25 mouse cellular contexts compared by ENCODE assay signal in genomic region chr14:31199599-31199998, GRCm38 (mm10). TPM values are rescaled to one million over a fixed set of nuclear protein-coding genes. Genes with fewer than 3 reads are reported as not detected.
DNase-seq lines count a peak whose midpoint lies in the region; ATAC-seq and TF ChIP-seq lines count a peak whose summit lies in the region.
"Had no signal": no experiment of that assay in that cellular context is flagged by ENCODE, and none has a peak within 500 bp of the region (broad histone marks: within the 10 kb centered on the region; RNA-seq: fewer than 3 reads in every experiment).

No protein-coding gene starts in this region.

- ATAC-seq in heart, embryonic 13.5 days (ENCODE audit: extremely low read depth, insufficient number of reproducible peaks, low FRiP score, low TSS enrichment): no peak
- ATAC-seq in liver, embryonic 16.5 days (ENCODE audit: low read depth): peak; percentile 52
- no peak for ATAC-seq in liver, embryonic 12.5 days
- peak; percentile 55 for ATAC-seq in liver, postnatal 0 days
- no peak for ATAC-seq in megakaryocyte progenitor cell, adult 5-6 weeks (replicated peaks; ENCODE audit: poor library complexity)
- ATAC-seq: forebrain, embryonic 13.5 days; forebrain, embryonic 16.5 days; Patski had no signal

- WGBS in heart, embryonic 13.5 days: 86% methylated on average over 7 of the region's 7 CpGs
- 80% methylated on average over 7 of the region's 7 CpGs for WGBS in liver, embryonic 16.5 days (ENCODE audit: insufficient replicate concordance)
- 89% methylated on average over 7 of the region's 7 CpGs for WGBS in liver, embryonic 12.5 days (ENCODE audit: insufficient replicate concordance)
- WGBS in liver, postnatal 0 days (ENCODE audit: insufficient replicate concordance): 79% methylated on average over 7 of the region's 7 CpGs

- H3K27ac ChIP-seq in heart, embryonic 13.5 days (replicated peaks): 0 out of 2 replicates have a peak overlapping the region, but pooled peaks have one; percentile 4
- peak overlapping the region; percentile 58 for H3K27ac ChIP-seq in liver, embryonic 16.5 days (ENCODE audit: low read length)
- no peak overlapping the region for H3K27ac ChIP-seq in liver, embryonic 12.5 days
- peak overlapping the region; percentile 41; the same call in 1 of the 2 replicates for H3K27ac ChIP-seq in liver, postnatal 0 days (ENCODE audit: low read depth)
- H3K27ac ChIP-seq: forebrain, embryonic 10.5 days; forebrain, embryonic 13.5 days; hindbrain, embryonic 12.5 days; hindbrain, embryonic 15.5 days had no signal

- peaks cover 88% of the 10 kb centered on the region for H3K4me1 ChIP-seq in heart, embryonic 13.5 days
- peaks cover 18% of the 10 kb centered on the region for H3K4me1 ChIP-seq in liver, embryonic 16.5 days (ENCODE audit: control insufficient read depth, low read depth, low read length)
- H3K4me1 ChIP-seq in liver, embryonic 12.5 days: peaks cover 46% of the 10 kb centered on the region
- peaks cover 22% of the 10 kb centered on the region for H3K4me1 ChIP-seq in liver, postnatal 0 days (ENCODE audit: insufficient read depth)

- no peak overlapping the region for H3K4me2 ChIP-seq in heart, embryonic 13.5 days
- no peak overlapping the region for H3K4me2 ChIP-seq in liver, embryonic 16.5 days (ENCODE audit: low read depth, low read length)
- H3K4me2 ChIP-seq in liver, embryonic 12.5 days: no peak overlapping the region
- H3K4me2 ChIP-seq in liver, postnatal 0 days (ENCODE audit: low read depth, low read length): no peak overlapping the region
- H3K4me2 ChIP-seq: forebrain, embryonic 13.5 days; heart, embryonic 12.5 days; hindbrain, embryonic 12.5 days; hindbrain, embryonic 15.5 days had no signal

- TF ChIP-seq EP300 in liver, postnatal 0 days (IDR thresholded peaks at IDR 0.05; ENCODE audit: low read depth): no peak

- no peak for DNase-seq in heart, postnatal 4 days
- DNase-seq in liver, postnatal 0 days: no peak
- DNase-seq: adrenal gland, postnatal 10 days; adrenal gland, postnatal 36 days; B cell, adult 2 months; cerebellum, adult 18-20 months; cerebellum, adult 9-10 months; cerebellum, postnatal 14 days; gastrocnemius, postnatal 25 days; heart, adult 18-20 months; heart, postnatal 14 days had no signal

- no peaks in the 10 kb centered on the region for H3K9me3 ChIP-seq in heart, embryonic 13.5 days
- H3K9me3 ChIP-seq in liver, embryonic 16.5 days (replicated peaks; ENCODE audit: control insufficient read depth, low read length): no peaks in the 10 kb centered on the region
- H3K9me3 ChIP-seq in liver, embryonic 12.5 days (replicated peaks): no peaks in the 10 kb centered on the region
- H3K9me3 ChIP-seq in liver, postnatal 0 days (ENCODE audit: low read length): no peaks in the 10 kb centered on the region
- H3K9me3 ChIP-seq: forebrain, embryonic 10.5 days; forebrain, embryonic 13.5 days; G1E; heart, embryonic 12.5 days; hindbrain, embryonic 12.5 days; hindbrain, embryonic 15.5 days had no signal

- H3K36me3 ChIP-seq in heart, embryonic 13.5 days: peaks cover 96% of the 10 kb centered on the region
- H3K36me3 ChIP-seq in liver, embryonic 16.5 days (ENCODE audit: control insufficient read depth, insufficient read depth): peaks cover 17% of the 10 kb centered on the region
- H3K36me3 ChIP-seq in liver, embryonic 12.5 days: peaks cover 95% of the 10 kb centered on the region
- peaks cover 64% of the 10 kb centered on the region for H3K36me3 ChIP-seq in liver, postnatal 0 days (replicated peaks; ENCODE audit: insufficient read depth, low read length)

- no peak overlapping the region for H3K4me3 ChIP-seq in heart, embryonic 13.5 days
- no peak overlapping the region for H3K4me3 ChIP-seq in liver, embryonic 16.5 days (ENCODE audit: low read depth, low read length)
- no peak overlapping the region for H3K4me3 ChIP-seq in liver, embryonic 12.5 days
- no peak overlapping the region for H3K4me3 ChIP-seq in liver, postnatal 0 days (ENCODE audit: low read depth, low read length)
- H3K4me3 ChIP-seq: forebrain, embryonic 10.5 days; forebrain, embryonic 13.5 days; heart, embryonic 12.5 days; hindbrain, embryonic 12.5 days; hindbrain, embryonic 15.5 days had no signal

- H3K9ac ChIP-seq in heart, embryonic 13.5 days: no peak overlapping the region
- no peak overlapping the region for H3K9ac ChIP-seq in liver, embryonic 16.5 days (ENCODE audit: low read depth, low read length)
- no peak overlapping the region for H3K9ac ChIP-seq in liver, embryonic 12.5 days
- H3K9ac ChIP-seq in liver, postnatal 0 days (replicated peaks): no peak overlapping the region
- H3K9ac ChIP-seq: forebrain, embryonic 13.5 days; heart, embryonic 12.5 days; hindbrain, embryonic 12.5 days; hindbrain, embryonic 15.5 days had no signal

- TF ChIP-seq CTCF in liver, postnatal 0 days (IDR thresholded peaks at IDR 0.05; ENCODE audit: low read depth): no peak

- H3K27me3 ChIP-seq in heart, embryonic 13.5 days (replicated peaks): no peaks in the 10 kb centered on the region
- no peaks in the 10 kb centered on the region for H3K27me3 ChIP-seq in liver, embryonic 16.5 days (ENCODE audit: control insufficient read depth, insufficient read depth, low read depth, low read length)
- no peaks in the 10 kb centered on the region for H3K27me3 ChIP-seq in liver, embryonic 12.5 days (replicated peaks)
- H3K27me3 ChIP-seq in liver, postnatal 0 days (ENCODE audit: insufficient read depth, low read length): no peaks in the 10 kb centered on the region
- H3K27me3 ChIP-seq: CH12.LX; forebrain, embryonic 13.5 days; heart, embryonic 12.5 days; hindbrain, embryonic 12.5 days; hindbrain, embryonic 15.5 days; Patski had no signal

RNA-seq across cellular contexts. Expression of gene Tnnc1, which starts 8.5 kb away (rescaled TPM):
- 3,442 and 4,164 TPM in 2 replicates for polyA plus RNA-seq in heart, embryonic 13.5 days (2015; fragmentation: Nextera tagmentation; extraction: Ambion mirVana)
- total RNA-seq in heart, postnatal 4 days (2021): 1,000 to 10,000 TPM; 5,292 to 5,773 TPM
- 80.6 and 93.1 TPM in 2 replicates for polyA plus RNA-seq in liver, embryonic 16.5 days (2015; fragmentation: Nextera tagmentation; extraction: Ambion mirVana)
- polyA plus RNA-seq in liver, embryonic 12.5 days (2016; fragmentation: Nextera tagmentation; extraction: Ambion mirVana): 10.8 and 11.5 TPM in 2 replicates
- polyA plus RNA-seq in liver, postnatal 0 days (2015; fragmentation: Nextera tagmentation; extraction: Ambion mirVana): 3.9 and 8.4 TPM in 2 replicates
- 0.94 TPM in 1 of 2 replicates, not detected in the other for total RNA-seq in megakaryocyte progenitor cell, adult 5-6 weeks (2015)
- total RNA-seq in megakaryocyte progenitor cell, adult 5-6 weeks (2017): 0.54 and 0.87 TPM in 2 replicates
- total RNA-seq: hematopoietic stem cell, adult 5-6 weeks had no signal

RNA-seq across cellular contexts. Expression of gene Nisch, which starts 17.1 kb away (rescaled TPM):
- 340 and 345 TPM in 2 replicates for polyA plus RNA-seq in heart, embryonic 13.5 days (2015; fragmentation: Nextera tagmentation; extraction: Ambion mirVana)
- 100 to 1,000 TPM; 301 to 310 TPM for total RNA-seq in heart, postnatal 4 days (2021)
- 94.9 and 112 TPM in 2 replicates for polyA plus RNA-seq in liver, embryonic 16.5 days (2015; fragmentation: Nextera tagmentation; extraction: Ambion mirVana)
- polyA plus RNA-seq in liver, embryonic 12.5 days (2016; fragmentation: Nextera tagmentation; extraction: Ambion mirVana): 145 and 151 TPM in 2 replicates
- polyA plus RNA-seq in liver, postnatal 0 days (2015; fragmentation: Nextera tagmentation; extraction: Ambion mirVana): 51.1 and 65.0 TPM in 2 replicates
- total RNA-seq in megakaryocyte progenitor cell, adult 5-6 weeks (2015): 94.2 and 113 TPM in 2 replicates
- 69.7 and 88.2 TPM in 2 replicates for total RNA-seq in megakaryocyte progenitor cell, adult 5-6 weeks (2017)

RNA-seq across cellular contexts. Expression of gene Sema3g, which starts 18.1 kb away (rescaled TPM):
- 0.51 TPM in 2 replicates for polyA plus RNA-seq in heart, embryonic 13.5 days (2015; fragmentation: Nextera tagmentation; extraction: Ambion mirVana)
- 10 to 100 TPM in 1 of 2 experiments, 1 to 10 TPM in 1; 9.2 to 11.4 TPM for total RNA-seq in heart, postnatal 4 days (2021)
- polyA plus RNA-seq in liver, embryonic 16.5 days (2015; fragmentation: Nextera tagmentation; extraction: Ambion mirVana): 0.04 TPM in 2 replicates
- 0.04 and 0.18 TPM in 2 replicates for polyA plus RNA-seq in liver, embryonic 12.5 days (2016; fragmentation: Nextera tagmentation; extraction: Ambion mirVana)
- 0.04 and 0.06 TPM in 2 replicates for polyA plus RNA-seq in liver, postnatal 0 days (2015; fragmentation: Nextera tagmentation; extraction: Ambion mirVana)
- 0.02 TPM in 1 of 2 replicates, not detected in the other for total RNA-seq in megakaryocyte progenitor cell, adult 5-6 weeks (2015)
- 0.04 TPM in 1 of 2 replicates, not detected in the other for total RNA-seq in megakaryocyte progenitor cell, adult 5-6 weeks (2017)
- polyA plus RNA-seq: G1E had no signal

RNA-seq across cellular contexts. Expression of gene Stab1, which starts 31.2 kb away (rescaled TPM):
- 43.2 and 49.5 TPM in 2 replicates for polyA plus RNA-seq in heart, embryonic 13.5 days (2015; fragmentation: Nextera tagmentation; extraction: Ambion mirVana)
- 10 to 100 TPM; 77.1 to 84.3 TPM for total RNA-seq in heart, postnatal 4 days (2021)
- polyA plus RNA-seq in liver, embryonic 16.5 days (2015; fragmentation: Nextera tagmentation; extraction: Ambion mirVana): 25.8 and 32.2 TPM in 2 replicates
- 27.4 and 28.0 TPM in 2 replicates for polyA plus RNA-seq in liver, embryonic 12.5 days (2016; fragmentation: Nextera tagmentation; extraction: Ambion mirVana)
- 34.7 and 42.5 TPM in 2 replicates for polyA plus RNA-seq in liver, postnatal 0 days (2015; fragmentation: Nextera tagmentation; extraction: Ambion mirVana)
- total RNA-seq in megakaryocyte progenitor cell, adult 5-6 weeks (2015): 3.2 and 6.7 TPM in 2 replicates
- total RNA-seq in megakaryocyte progenitor cell, adult 5-6 weeks (2017): 0.44 and 0.87 TPM in 2 replicates
- total RNA-seq: hematopoietic stem cell, adult 5-6 weeks had no signal
- polyA plus RNA-seq: G1E had no signal

RNA-seq across cellular contexts. Expression of gene Phf7, which starts 51.5 kb away (rescaled TPM):
- polyA plus RNA-seq in heart, embryonic 13.5 days (2015; fragmentation: Nextera tagmentation; extraction: Ambion mirVana): 7.8 and 8.2 TPM in 2 replicates
- total RNA-seq in heart, postnatal 4 days (2021): 1 to 10 TPM; 5.5 to 6.4 TPM
- 6.1 and 6.3 TPM in 2 replicates for polyA plus RNA-seq in liver, embryonic 16.5 days (2015; fragmentation: Nextera tagmentation; extraction: Ambion mirVana)
- polyA plus RNA-seq in liver, embryonic 12.5 days (2016; fragmentation: Nextera tagmentation; extraction: Ambion mirVana): 9.9 and 10.0 TPM in 2 replicates
- 7.3 and 8.3 TPM in 2 replicates for polyA plus RNA-seq in liver, postnatal 0 days (2015; fragmentation: Nextera tagmentation; extraction: Ambion mirVana)
- total RNA-seq in megakaryocyte progenitor cell, adult 5-6 weeks (2015): 14.9 and 16.4 TPM in 2 replicates
- 9.0 and 11.4 TPM in 2 replicates for total RNA-seq in megakaryocyte progenitor cell, adult 5-6 weeks (2017)

Comparison
In these comparisons a context has a peak if more than half of its experiments do, and no peak if none do; other contexts are left out.
1. ATAC-seq: peak in liver, embryonic 16.5 days (single experiment) and liver, postnatal 0 days (single experiment); none in heart, embryonic 13.5 days (single experiment), liver, embryonic 12.5 days (single experiment) and megakaryocyte progenitor cell, adult 5-6 weeks (single experiment).
2. RNA of gene Tnnc1, which starts 8.5 kb away (polyA plus RNA-seq): 3,442 to 4,164 TPM in heart, embryonic 13.5 days; 80.6 to 93.1 TPM in liver, embryonic 16.5 days, 10.8 to 11.5 TPM in liver, embryonic 12.5 days and 3.9 to 8.4 TPM in liver, postnatal 0 days; every median in the first group is over 10 times any median in the second.